Mouse (Mus musculus) hindbrain, embryonic 10.5 days (tissue): ENCODE results near the gene Slc6a8. TPM values are rescaled to one million over a fixed set of nuclear protein-coding genes. Genes with fewer than 3 reads are reported as not detected.

Experiments
- DNase-seq: peaks from one replicate; pipeline ENCODE4 v3.0.0-alpha.2; 2017; ENCODE audit warnings: low spot score
- H3K27ac ChIP-seq: fragments of 300-500 bp; sonication (generic); 2 replicates; pipeline ENCODE4 v1.5.1; 2016; ENCODE audit warnings: mild to moderate bottlenecking, moderate library complexity
- H3K27me3 ChIP-seq: fragments of 300-500 bp; sonication (generic); 2 replicates; pipeline ENCODE4 v1.6.1; 2016; ENCODE audit warnings: mild to moderate bottlenecking; ENCODE audit not compliant: poor library complexity, insufficient read depth, severe bottlenecking
- H3K36me3 ChIP-seq: fragments of 300-500 bp; sonication (generic); 2 replicates; pipeline ENCODE4 v1.6.1; 2016; ENCODE audit warnings: mild to moderate bottlenecking, moderate library complexity
- H3K4me1 ChIP-seq: fragments of 300-500 bp; sonication (generic); replicated peaks from 2 replicates; pipeline ENCODE4 v1.6.1; 2016; ENCODE audit warnings: mild to moderate bottlenecking
- H3K4me3 ChIP-seq: fragments of 300-500 bp; sonication (generic); 2 replicates; pipeline ENCODE4 v1.5.1; 2016; ENCODE audit warnings: mild to moderate bottlenecking, moderate library complexity
- H3K9me3 ChIP-seq: fragments of 300-500 bp; sonication (generic); 2 replicates; pipeline ENCODE4 v1.6.1; 2016; ENCODE audit warnings: mild to moderate bottlenecking, moderate library complexity
- whole genome bisulfite sequencing: fragments of 180-500 bp; shearing (Covaris S2); methylation state at CpG from one replicate; pipeline ENCODE4 v1.1.7; 2016; 5-methylcytosine and 5-hydroxymethylcytosine counted together
- polyA plus RNA-seq: library from polyadenylated mRNA; unstranded; fragments of >200 nt; fragmentation: Nextera tagmentation; extraction: Ambion mirVana; gene quantifications from 2 replicates; pipeline ENCODE4 v1.2.1, GENCODE M21; 2016

Gene Slc6a8
- 5.0 and 5.6 TPM in 2 replicates for polyA plus RNA-seq

- WGBS = 19% methylated on average over 65 of the region's 72 CpGs
- Histone ChIP-seq H3K27me3 (peaks cover 12% of the 10 kb centered on the region; the same call in 1 of the 2 replicates), H3K4me1 (peaks cover 24% of the 10 kb centered on the region), H3K27ac (peak within 1 kb of the TSS; percentile 89), H3K4me3 (peak within 1 kb of the TSS; percentile 66), H3K36me3 (peaks cover 23% of the 10 kb centered on the region), H3K9me3 (no peaks in the 10 kb centered on the region)
- DNase-seq = peak; percentile 78
These were observed at the start of gene Slc6a8 for GRCm38 (mm10) chrX:73672879-73673618. Gene Slc6a8 (plus strand): TSS chrX:73673150.

- Histone ChIP-seq H3K36me3 (no peaks in the 10 kb centered on the region), H3K9me3 (no peaks in the 10 kb centered on the region), H3K27ac (no peak overlapping the region), H3K4me3 (no peak overlapping the region), H3K27me3 (peaks cover 16% of the 10 kb centered on the region), H3K4me1 (no peaks in the 10 kb centered on the region)
- DNase-seq = no peak
These were observed 46.0 kb upstream of the Slc6a8 start for GRCm38 (mm10) chrX:73626981-73627380.

GRCm38 (mm10) chrX:73635425-73635824 is 37.5 kb upstream of the Slc6a8 start:
- H3K9me3 ChIP-seq = 0 out of 2 replicates have a peak, but pooled peaks cover 5% of the 10 kb centered on the region
- peaks cover 92% of the 10 kb centered on the region for H3K27me3 ChIP-seq
- peaks cover 23% of the 10 kb centered on the region for H3K4me1 ChIP-seq
- H3K36me3 ChIP-seq = no peaks in the 10 kb centered on the region
- DNase-seq = peak; percentile 12
- whole genome bisulfite sequencing = 18% methylated on average over 19 of the region's 19 CpGs
- H3K4me3 ChIP-seq = peak overlapping the region; percentile 33
- H3K27ac ChIP-seq = no peak overlapping the region

- Histone ChIP-seq H3K27ac (peak overlapping the region; percentile 53; the same call in 1 of the 2 replicates), H3K4me1 (peaks cover 23% of the 10 kb centered on the region), H3K36me3 (no peaks in the 10 kb centered on the region), H3K4me3 (peak overlapping the region; percentile 45), H3K9me3 (0 out of 2 replicates have a peak, but pooled peaks cover 5% of the 10 kb centered on the region), H3K27me3 (peaks cover 99% of the 10 kb centered on the region)
- DNase-seq = peak; percentile 11
- 15% methylated on average over 19 of the region's 19 CpGs for WGBS
These were observed 35.5 kb upstream of the Slc6a8 start for GRCm38 (mm10) chrX:73637415-73637814.

- Histone ChIP-seq H3K27ac (peak within 1 kb of the TSS; percentile 67), H3K9me3 (0 out of 2 replicates have a peak, but pooled peaks cover 5% of the 10 kb centered on the region), H3K4me1 (peaks cover 23% of the 10 kb centered on the region), H3K36me3 (no peaks in the 10 kb centered on the region), H3K27me3 (peaks cover 92% of the 10 kb centered on the region), H3K4me3 (peak within 1 kb of the TSS; percentile 51)
- 19% methylated on average over 28 of the region's 28 CpGs for WGBS
- peak; percentile 78 for DNase-seq
These were observed 33.7 kb upstream of the Slc6a8 start, which contains the start of gene Dusp9 for GRCm38 (mm10) chrX:73639255-73639675. Gene Dusp9 (plus strand): TSS chrX:73639419.

GRCm38 (mm10) chrX:73639901-73640469 is 33.0 kb upstream of the Slc6a8 start:
- Histone ChIP-seq H3K9me3 (0 out of 2 replicates have a peak, but pooled peaks cover 5% of the 10 kb centered on the region), H3K4me1 (peaks cover 23% of the 10 kb centered on the region), H3K27me3 (peaks cover 85% of the 10 kb centered on the region), H3K4me3 (peak overlapping the region; percentile 51), H3K27ac (peak overlapping the region; percentile 67), H3K36me3 (no peaks in the 10 kb centered on the region)
- WGBS = 15% methylated on average over 41 of the region's 41 CpGs
- peak; percentile 34 for DNase-seq

GRCm38 (mm10) chrX:73645121-73645520 is 27.8 kb upstream of the Slc6a8 start:
- Histone ChIP-seq H3K9me3 (no peaks in the 10 kb centered on the region), H3K27me3 (peaks cover 34% of the 10 kb centered on the region), H3K36me3 (no peaks in the 10 kb centered on the region), H3K4me3 (no peak overlapping the region), H3K27ac (no peak overlapping the region), H3K4me1 (peaks cover 3% of the 10 kb centered on the region; the same call in 1 of the 2 replicates)
- WGBS = 28% methylated on average over 4 of the region's 4 CpGs
- DNase-seq = no peak

- Histone ChIP-seq H3K4me3 (no peak overlapping the region), H3K4me1 (no peaks in the 10 kb centered on the region), H3K27ac (no peak overlapping the region), H3K9me3 (no peaks in the 10 kb centered on the region), H3K36me3 (no peaks in the 10 kb centered on the region), H3K27me3 (peaks cover 10% of the 10 kb centered on the region)
- 79% methylated on average over 3 of the region's 3 CpGs for whole genome bisulfite sequencing
- DNase-seq = no peak
These were observed 22.1 kb upstream of the Slc6a8 start for GRCm38 (mm10) chrX:73650869-73651268.

GRCm38 (mm10) chrX:73653392-73653791 is 19.6 kb upstream of the Slc6a8 start:
- Histone ChIP-seq H3K36me3 (no peaks in the 10 kb centered on the region), H3K9me3 (no peaks in the 10 kb centered on the region), H3K4me1 (peaks cover 2% of the 10 kb centered on the region; the same call in 1 of the 2 replicates), H3K27me3 (peaks cover 14% of the 10 kb centered on the region), H3K4me3 (no peak overlapping the region), H3K27ac (no peak overlapping the region)
- DNase-seq = no peak
- 86% methylated on average over 6 of the region's 6 CpGs for WGBS

- Histone ChIP-seq H3K4me1 (peaks cover 10% of the 10 kb centered on the region; the same call in 1 of the 2 replicates), H3K27me3 (peaks cover 17% of the 10 kb centered on the region), H3K9me3 (no peaks in the 10 kb centered on the region), H3K4me3 (no peak overlapping the region), H3K27ac (no peak overlapping the region), H3K36me3 (no peaks in the 10 kb centered on the region)
- peak; percentile 70 for DNase-seq
- WGBS = 13% methylated on average over 6 of the region's 6 CpGs
These were observed 18.8 kb upstream of the Slc6a8 start for GRCm38 (mm10) chrX:73654177-73654576.

GRCm38 (mm10) chrX:73655529-73655928 is 17.4 kb upstream of the Slc6a8 start:
- H3K27ac ChIP-seq = no peak overlapping the region
- H3K27me3 ChIP-seq = peaks cover 25% of the 10 kb centered on the region
- DNase-seq = peak; percentile 26
- H3K36me3 ChIP-seq = no peaks in the 10 kb centered on the region
- 0 out of 2 replicates have a peak, but pooled peaks cover 3% of the 10 kb centered on the region for H3K9me3 ChIP-seq
- peaks cover 21% of the 10 kb centered on the region; the same call in 1 of the 2 replicates for H3K4me1 ChIP-seq
- WGBS = 75% methylated on average over 3 of the region's 3 CpGs
- H3K4me3 ChIP-seq = no peak overlapping the region

GRCm38 (mm10) chrX:73658391-73658790 is 14.6 kb upstream of the Slc6a8 start:
- H3K27me3 ChIP-seq = peaks cover 29% of the 10 kb centered on the region
- H3K36me3 ChIP-seq = no peaks in the 10 kb centered on the region
- no peak for DNase-seq
- WGBS = 50% methylated on average over 7 of the region's 7 CpGs
- H3K4me3 ChIP-seq = no peak overlapping the region
- 0 out of 2 replicates have a peak, but pooled peaks cover 3% of the 10 kb centered on the region for H3K9me3 ChIP-seq
- H3K27ac ChIP-seq = no peak overlapping the region
- H3K4me1 ChIP-seq = peaks cover 21% of the 10 kb centered on the region; the same call in 1 of the 2 replicates
